Mouse (Mus musculus) embryonic facial prominence, embryonic 11.5 days (tissue): ENCODE results near the gene Npepps. TPM values are rescaled to one million over a fixed set of nuclear protein-coding genes. Genes with fewer than 3 reads are reported as not detected.
"Not testable (repeated sequence)": the region's sequence is repeated elsewhere in the genome, so short reads cannot be mapped to it uniquely, and the experiment has no call there.

ENCODE experiments used
- ATAC-seq: fragments of 200-750 bp; cut with Nextera tagmentation; replicated peaks from 2 replicates; pipeline ENCODE4 v1.8.0; 2017; ENCODE audit warnings: low read depth; ENCODE audit not compliant: insufficient number of reproducible peaks, low FRiP score, low TSS enrichment
- DNase-seq: peaks from one replicate; pipeline ENCODE4 v3.0.0-alpha.2; 2015; ENCODE audit warnings: low spot score
- H3K27ac ChIP-seq: fragments of 300-500 bp; sonication (generic); replicated peaks from 2 replicates; pipeline ENCODE4 v1.5.1; 2014; ENCODE audit warnings: mild to moderate bottlenecking, low read depth, low read length, control low read depth
- H3K27me3 ChIP-seq: fragments of 300-500 bp; sonication (generic); 2 replicates; pipeline ENCODE4 v1.6.1; 2014; ENCODE audit warnings: mild to moderate bottlenecking, low read length, moderate library complexity, mixed read lengths; ENCODE audit not compliant: control insufficient read depth, insufficient read depth
- H3K36me3 ChIP-seq: fragments of 300-500 bp; sonication (generic); replicated peaks from 2 replicates; pipeline ENCODE4 v1.6.1; 2014; ENCODE audit warnings: low read depth, mild to moderate bottlenecking, low read length, moderate library complexity, mixed read lengths; ENCODE audit not compliant: control insufficient read depth, insufficient read depth
- H3K4me1 ChIP-seq: fragments of 300-500 bp; sonication (generic); 2 replicates; pipeline ENCODE4 v1.6.1; 2014; ENCODE audit warnings: low read length, mixed read lengths; ENCODE audit not compliant: control insufficient read depth, insufficient read depth
- H3K4me2 ChIP-seq: fragments of 300-500 bp; sonication (generic); 2 replicates; pipeline ENCODE4 v1.6.1; 2014; ENCODE audit warnings: low read depth, mild to moderate bottlenecking, control low read depth, low read length, moderate library complexity
- H3K4me3 ChIP-seq: fragments of 300-500 bp; sonication (generic); 2 replicates; pipeline ENCODE4 v1.5.1; 2014; ENCODE audit warnings: low read depth, low read length, control low read depth
- H3K9ac ChIP-seq: fragments of 300-500 bp; sonication (generic); replicated peaks from 2 replicates; pipeline ENCODE4 v1.6.1; 2014; ENCODE audit warnings: mild to moderate bottlenecking, control low read depth, low read length
- H3K9me3 ChIP-seq: fragments of 300-500 bp; sonication (generic); replicated peaks from 2 replicates; pipeline ENCODE4 v1.6.1; 2016; ENCODE audit warnings: mild to moderate bottlenecking, low read length, inconsistent platforms, mixed read lengths; ENCODE audit not compliant: control insufficient read depth
- WGBS: fragments of 180-500 bp; shearing (Covaris S2); extraction: QIAGEN DNeasy Blood & Tissue Kit; methylation state at CpG from one replicate; pipeline ENCODE4 v1.1.7; 2014; 5-methylcytosine and 5-hydroxymethylcytosine counted together
- polyA plus RNA-seq: library from polyadenylated mRNA; unstranded; fragments of >200 nt; fragmentation: Nextera tagmentation; extraction: Ambion mirVana; gene quantifications from 2 replicates; pipeline ENCODE4 v1.2.1, GENCODE M21; 2014

The Npepps gene
- polyA plus RNA-seq, 1 experiment from 2014 or later = 70.3 TPM

DNA sequence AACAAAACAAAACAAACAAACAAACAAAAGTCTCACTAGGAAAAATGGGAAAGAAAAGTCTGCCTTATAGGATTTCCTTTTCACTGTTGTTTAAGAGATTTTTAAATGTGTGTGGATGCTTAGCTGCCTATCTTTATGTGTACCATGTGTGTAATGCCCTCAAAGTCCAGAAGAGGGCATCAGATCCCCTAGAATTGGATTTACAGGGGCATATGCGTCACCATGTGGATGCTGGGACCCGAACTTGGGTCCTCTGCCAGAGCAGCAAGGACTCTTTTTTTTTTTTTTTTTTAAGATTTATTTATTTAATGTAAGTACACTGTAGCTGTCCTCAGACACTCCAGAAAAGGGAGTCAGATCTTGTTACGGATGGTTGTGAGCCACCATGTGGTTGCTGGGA is 33.7 kb upstream of the Npepps start:
- DNase-seq (no peak), ATAC-seq (no peak)
- Histone ChIP-seq H3K36me3 (no peaks in the 10 kb centered on the region), H3K4me3 (no peak overlapping the region), H3K4me2 (no peak overlapping the region), H3K9me3 (no peaks in the 10 kb centered on the region), H3K27me3 (no peaks in the 10 kb centered on the region), H3K4me1 (0 out of 2 replicates have a peak, but pooled peaks cover 3% of the 10 kb centered on the region), H3K27ac (no peak overlapping the region), H3K9ac (no peak overlapping the region)
- WGBS = 87% methylated on average over 3 of the region's 3 CpGs

DNA sequence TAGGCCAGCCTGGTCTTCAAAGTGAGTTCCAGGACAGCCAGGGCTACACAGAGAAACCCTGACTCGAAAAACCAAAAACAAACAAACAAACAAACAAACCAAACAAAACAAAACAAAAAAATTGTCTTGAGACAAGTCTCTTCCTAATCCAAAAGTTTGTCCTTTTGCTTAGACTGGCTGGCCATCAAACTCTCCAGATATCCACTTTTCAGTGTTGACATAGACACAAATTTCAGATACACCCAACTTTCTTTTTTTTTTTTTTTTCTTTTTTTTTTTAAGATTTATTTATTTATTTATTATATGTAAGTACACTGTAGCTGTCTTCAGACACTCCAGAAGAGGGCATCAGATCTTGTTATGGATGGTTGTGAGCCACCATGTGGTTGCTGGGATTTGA is 32.4 kb upstream of the Npepps start:
- not testable (repeated sequence) for ATAC-seq

DNA sequence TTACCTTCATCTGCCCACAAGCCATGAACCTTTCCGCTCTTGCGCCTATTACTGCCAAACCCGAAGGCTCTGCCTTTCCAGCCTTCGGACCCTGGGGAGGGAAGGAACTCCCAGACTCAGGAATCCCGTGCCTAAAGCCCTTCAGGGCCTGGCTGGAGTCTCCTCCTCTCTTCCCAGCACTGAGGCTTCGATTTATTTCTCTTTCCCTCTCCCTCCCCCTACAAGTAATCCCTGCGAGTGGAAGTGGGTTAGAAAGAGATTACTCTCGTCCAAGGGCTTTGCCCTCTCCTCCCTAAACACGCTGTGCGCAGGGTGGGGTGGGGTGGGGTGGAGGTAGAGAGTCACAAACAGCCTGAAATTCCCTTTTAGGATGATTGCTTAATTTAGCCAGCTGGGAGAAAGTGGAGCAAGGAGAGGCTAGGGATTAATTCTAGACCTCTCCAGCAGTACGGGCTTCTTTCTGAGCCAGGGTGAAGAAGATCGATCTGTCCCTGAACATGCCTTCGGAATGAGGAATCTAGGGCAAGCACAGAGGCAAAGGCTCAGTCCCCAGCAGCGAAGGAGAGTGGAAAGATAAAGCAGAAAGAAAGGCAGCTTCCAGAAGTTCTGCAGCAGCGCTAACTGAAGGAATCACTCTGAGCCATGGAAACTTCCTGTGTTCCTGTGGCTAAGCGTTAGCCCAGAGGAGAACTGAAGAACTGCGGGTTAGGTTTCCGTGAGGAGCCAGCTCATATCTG is 30.6 kb upstream of the Npepps start:
- H3K4me2 ChIP-seq = peak overlapping the region; percentile 64
- DNase-seq (peak; percentile 77), ATAC-seq (no peak)
- WGBS = 3% methylated on average over 18 of the region's 18 CpGs
- 0 out of 2 replicates have a peak, but pooled peaks cover 3% of the 10 kb centered on the region for H3K4me1 ChIP-seq
- H3K27me3 ChIP-seq = no peaks in the 10 kb centered on the region
- H3K27ac ChIP-seq = no peak overlapping the region
- H3K4me3 ChIP-seq = no peak overlapping the region
- H3K9me3 ChIP-seq = no peaks in the 10 kb centered on the region
- peak overlapping the region; percentile 22 for H3K9ac ChIP-seq
- no peaks in the 10 kb centered on the region for H3K36me3 ChIP-seq

More for the DNA sequence above, 32.4 kb upstream of the Npepps start:
- not testable (repeated sequence) for H3K9ac ChIP-seq, H3K4me3 ChIP-seq, H3K4me1 ChIP-seq, H3K36me3 ChIP-seq, H3K27ac ChIP-seq, H3K9me3 ChIP-seq, DNase-seq, H3K27me3 ChIP-seq, H3K4me2 ChIP-seq
- WGBS = 83% methylated on average over 1 of the region's 1 CpGs

DNA sequence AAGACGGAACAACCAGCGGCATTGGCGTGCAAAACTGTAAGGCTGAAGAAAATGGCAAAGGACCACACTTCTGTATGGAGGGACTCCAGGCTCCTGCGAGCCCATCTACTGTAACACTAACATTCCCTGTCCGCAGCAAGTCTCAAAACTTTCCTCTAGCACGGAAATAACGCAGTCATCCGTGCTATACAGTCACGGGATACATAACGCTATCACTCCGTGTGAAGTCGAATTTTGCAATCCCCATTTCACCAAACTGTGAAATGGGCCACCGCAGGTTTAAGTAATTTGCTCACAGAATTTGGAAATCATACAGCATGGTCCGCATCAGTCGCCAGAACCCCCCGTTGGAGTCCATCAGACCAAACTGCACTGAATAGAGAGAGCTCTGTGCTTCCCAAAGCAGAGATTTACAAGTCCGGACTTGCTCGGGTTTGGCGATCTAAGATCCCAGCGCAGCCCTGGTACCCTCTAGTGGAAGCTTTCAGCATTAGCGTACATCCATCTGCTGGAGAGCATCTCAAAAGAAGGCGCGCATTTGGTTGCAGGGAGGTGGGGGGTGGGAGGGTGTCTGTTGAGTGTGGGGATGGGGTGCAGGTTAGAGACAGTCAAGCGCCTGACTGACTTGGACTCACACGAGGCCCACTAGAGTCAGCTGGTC is 29.6 kb upstream of the Npepps start:
- WGBS = 1% methylated on average over 25 of the region's 25 CpGs
- Histone ChIP-seq H3K27ac (no peak overlapping the region), H3K27me3 (no peaks in the 10 kb centered on the region), H3K9me3 (no peaks in the 10 kb centered on the region), H3K4me3 (peak overlapping the region; percentile 32), H3K4me2 (peak overlapping the region; percentile 64), H3K36me3 (no peaks in the 10 kb centered on the region), H3K4me1 (0 out of 2 replicates have a peak, but pooled peaks cover 3% of the 10 kb centered on the region), H3K9ac (peak overlapping the region; percentile 43)
- ATAC-seq = peak; percentile 58
- DNase-seq = peak; percentile 94

DNA sequence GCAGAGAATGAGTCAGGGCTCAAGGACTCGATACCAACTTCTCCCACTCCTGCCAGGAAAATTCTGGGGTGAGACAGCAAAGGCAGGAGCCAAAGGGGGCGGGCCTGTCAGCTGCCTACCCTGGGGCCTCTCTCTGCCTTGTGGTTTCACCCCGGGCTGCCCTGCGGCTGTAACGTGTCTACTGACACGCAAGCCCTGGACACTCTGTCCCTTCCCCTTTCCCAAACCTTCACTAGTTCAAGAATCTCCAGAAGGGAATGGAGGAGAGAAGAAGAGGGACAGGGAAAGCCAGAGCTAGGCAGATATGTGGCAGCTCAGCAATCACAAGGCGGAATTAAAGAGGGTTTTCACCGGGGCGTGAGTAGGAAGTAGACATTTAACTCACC is 29.0 kb upstream of the Npepps start:
- no peak for ATAC-seq
- Histone ChIP-seq H3K27me3 (no peaks in the 10 kb centered on the region), H3K4me1 (0 out of 2 replicates have a peak, but pooled peaks cover 3% of the 10 kb centered on the region), H3K4me3 (peak overlapping the region; percentile 32), H3K27ac (no peak overlapping the region), H3K4me2 (peak overlapping the region; percentile 64), H3K9me3 (no peaks in the 10 kb centered on the region), H3K9ac (peak overlapping the region; percentile 43), H3K36me3 (no peaks in the 10 kb centered on the region)
- WGBS = 2% methylated on average over 9 of the region's 9 CpGs
- DNase-seq = no peak

DNA sequence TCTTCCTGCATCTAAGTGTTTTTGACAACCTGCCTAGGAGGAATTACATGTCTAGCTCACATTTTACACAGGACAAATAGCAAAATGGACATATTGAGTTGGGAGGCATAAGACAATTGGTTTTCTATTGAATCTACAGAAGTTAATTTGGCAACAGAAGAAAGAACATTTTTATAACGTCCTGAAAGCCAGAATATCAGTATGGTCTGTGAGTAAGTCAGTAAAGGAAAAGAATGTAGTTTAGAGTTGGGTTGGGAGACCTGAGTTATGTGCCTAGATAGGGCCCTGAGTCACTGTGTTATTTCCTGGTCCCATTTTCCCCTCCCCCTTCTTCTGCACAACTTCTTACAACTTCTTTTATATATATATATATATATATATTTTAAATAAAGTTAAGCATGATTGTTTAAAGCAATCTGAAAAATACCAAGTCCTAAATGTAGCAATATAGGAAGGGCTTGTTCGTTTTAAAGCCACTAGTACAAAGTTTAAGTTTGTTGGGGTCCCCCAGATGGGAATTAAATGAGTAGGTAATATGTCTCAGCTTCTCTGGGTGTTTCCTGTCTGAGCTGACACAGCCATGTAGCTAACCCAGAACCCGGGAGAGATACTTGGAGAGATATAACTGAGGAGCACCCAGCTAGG is 28.5 kb upstream of the Npepps start:
- H3K27ac ChIP-seq = no peak overlapping the region
- H3K4me2 ChIP-seq = peak overlapping the region; percentile 64; the same call in 1 of the 2 replicates
- 0 out of 2 replicates have a peak, but pooled peaks cover 3% of the 10 kb centered on the region for H3K4me1 ChIP-seq
- DNase-seq = no peak
- H3K36me3 ChIP-seq = no peaks in the 10 kb centered on the region
- no peaks in the 10 kb centered on the region for H3K27me3 ChIP-seq
- no peaks in the 10 kb centered on the region for H3K9me3 ChIP-seq
- peak overlapping the region; percentile 32 for H3K4me3 ChIP-seq
- ATAC-seq = no peak
- H3K9ac ChIP-seq = no peak overlapping the region; the same call in 1 of the 2 replicates
- 49% methylated on average over 3 of the region's 3 CpGs for WGBS

DNA sequence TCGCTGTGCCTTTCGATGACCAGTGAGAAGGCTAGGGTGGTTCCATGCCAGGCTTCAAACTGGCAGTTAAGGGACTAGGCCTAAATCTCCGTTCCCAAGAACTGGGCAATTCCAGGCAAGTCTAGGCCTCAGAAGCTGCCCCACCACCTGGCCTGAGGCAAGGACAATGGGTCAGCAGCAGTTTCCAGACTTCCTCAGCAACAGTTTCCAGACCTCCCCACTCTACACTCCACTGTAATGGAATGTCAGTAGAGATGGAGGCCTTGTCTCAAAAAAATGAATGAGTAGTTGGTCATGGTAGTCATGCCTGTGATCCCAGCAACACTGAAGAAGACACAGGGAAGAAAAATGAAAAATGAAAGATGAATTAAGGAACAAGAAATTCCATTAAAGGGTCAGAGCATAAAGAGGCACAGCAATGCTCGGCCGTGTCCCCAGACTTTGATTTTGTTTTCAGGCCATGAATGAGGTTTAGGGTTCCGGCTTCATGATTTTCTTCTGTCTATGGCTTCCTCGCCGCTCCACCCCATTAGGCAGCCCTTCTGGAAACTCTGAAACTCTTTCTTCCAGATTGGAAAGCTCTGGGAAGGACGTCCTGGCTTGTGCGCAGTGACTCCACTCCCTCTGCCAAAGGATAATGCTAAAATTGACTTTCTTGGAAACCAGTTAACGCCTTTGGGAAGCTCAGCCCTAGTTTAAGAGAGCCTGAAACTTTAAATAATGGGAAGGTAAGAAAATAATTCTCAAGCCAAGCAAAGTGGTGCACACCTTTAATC is 27.0 kb upstream of the Npepps start:
- no peak overlapping the region for H3K9ac ChIP-seq
- no peaks in the 10 kb centered on the region for H3K36me3 ChIP-seq
- 0 out of 2 replicates have a peak, but pooled peaks cover 3% of the 10 kb centered on the region for H3K4me1 ChIP-seq
- H3K9me3 ChIP-seq = no peaks in the 10 kb centered on the region
- no peak overlapping the region for H3K4me3 ChIP-seq
- WGBS = 93% methylated on average over 11 of the region's 11 CpGs
- no peak overlapping the region for H3K27ac ChIP-seq
- H3K4me2 ChIP-seq = no peak overlapping the region
- DNase-seq = no peak
- no peaks in the 10 kb centered on the region for H3K27me3 ChIP-seq
- no peak for ATAC-seq
